Mouse (Mus musculus) layer of hippocampus, adult 2 months (tissue): Measurements from ENCODE around the gene Lhx1. TPM values are rescaled to one million over a fixed set of nuclear protein-coding genes. Genes with fewer than 3 reads are reported as not detected.

Experiments used
- DNase-seq, 2 experiments: peaks; one replicate each; pipeline ENCODE4 v3.0.0; 2022; ENCODE audit warnings: low spot score in 2 of 2
- H3K27ac ChIP-seq: fragments of 200-600 bp; 2 replicates; pipeline ENCODE4 v1.8.1; 2022
- H3K4me3 ChIP-seq: fragments of 200-600 bp; 2 replicates; pipeline ENCODE4 v1.8.1; 2022; ENCODE audit warnings: mild to moderate bottlenecking
- CTCF ChIP-seq: fragments of 200-600 bp; conservative IDR thresholded peaks from 2 replicates; pipeline ENCODE4 v1.8.1; 2022; ENCODE audit warnings: antibody characterized with exemption, mild to moderate bottlenecking, moderate library complexity
- total RNA-seq, 2 experiments: library from RNA; stranded (reverse); gene quantifications; 2 replicates each; pipeline ENCODE4 v1.2.3; 2021

Lhx1 gene
- total RNA-seq, 2 experiments from 2014 or later, result 0.20 to 0.33 TPM

DNA sequence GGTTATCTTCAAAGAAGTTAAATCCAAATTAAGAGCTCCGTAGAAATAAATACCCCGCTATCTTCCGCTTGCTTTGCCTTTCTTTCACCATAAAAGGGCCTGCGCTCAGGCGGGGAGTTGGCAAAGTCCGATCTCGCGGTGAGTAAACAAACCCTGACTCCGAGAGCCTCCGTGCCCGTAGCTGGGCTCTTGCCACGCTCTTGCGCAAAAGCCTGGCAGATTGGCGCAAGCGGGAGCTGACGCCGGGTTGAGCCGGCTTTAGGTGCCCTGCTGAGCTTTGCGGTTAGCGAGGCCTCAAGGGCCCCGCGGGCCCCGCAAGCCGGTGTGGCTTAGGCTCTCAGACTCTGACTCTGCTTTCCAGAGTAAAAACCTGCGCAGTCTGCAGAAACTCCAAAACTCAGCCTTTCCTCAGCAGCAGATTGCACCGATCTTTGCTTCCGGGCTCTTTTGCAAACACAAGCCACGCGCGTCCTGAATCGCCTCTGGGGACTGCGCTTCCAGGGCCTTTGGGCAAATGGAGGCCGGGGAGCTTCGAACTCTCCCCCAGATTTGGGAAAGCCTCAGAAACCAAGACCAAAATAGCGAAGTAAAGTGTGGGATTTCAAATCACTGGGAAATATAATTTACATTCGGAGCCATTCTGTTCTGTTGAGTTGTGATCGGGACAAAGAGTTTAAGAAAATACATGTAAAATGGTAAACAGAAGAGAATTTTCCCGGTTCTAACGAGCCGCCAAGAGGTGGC, 2.6 kb downstream of the Lhx1 start:
- DNase-seq, result no peak
- no peak overlapping the region for H3K4me3 ChIP-seq
- TF ChIP-seq CTCF, result no peak
- H3K27ac ChIP-seq, result no peak overlapping the region

DNA sequence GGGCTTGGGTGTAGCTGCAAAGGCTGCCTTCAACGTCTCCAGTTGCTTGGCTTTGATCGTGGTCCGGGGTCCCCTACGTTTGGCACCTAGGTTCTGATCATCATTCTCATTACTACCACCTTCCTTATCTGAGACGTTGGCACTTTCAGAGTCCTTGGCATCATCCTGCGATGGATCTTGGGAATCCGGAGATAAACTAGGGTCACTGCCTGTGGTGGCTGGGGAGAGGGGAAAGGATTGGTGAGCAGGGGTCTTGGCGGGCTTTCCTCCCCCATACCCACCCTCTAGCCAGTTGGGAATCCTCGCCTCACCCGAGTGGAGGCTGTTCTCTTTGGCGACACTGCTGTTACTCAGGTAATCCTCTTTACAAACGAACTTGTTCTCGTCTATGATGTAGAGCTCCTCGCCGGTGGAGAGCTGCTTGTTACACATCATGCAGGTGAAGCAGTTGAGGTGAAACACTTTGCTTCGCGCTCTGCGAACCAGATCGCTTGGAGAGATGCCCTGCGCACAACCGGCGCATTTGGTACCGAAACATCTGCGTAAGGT, 3.5 kb downstream of the Lhx1 start:
- no peak overlapping the region for H3K27ac ChIP-seq
- no peak for DNase-seq
- H3K4me3 ChIP-seq, result no peak overlapping the region
- no peak for TF ChIP-seq CTCF

DNA sequence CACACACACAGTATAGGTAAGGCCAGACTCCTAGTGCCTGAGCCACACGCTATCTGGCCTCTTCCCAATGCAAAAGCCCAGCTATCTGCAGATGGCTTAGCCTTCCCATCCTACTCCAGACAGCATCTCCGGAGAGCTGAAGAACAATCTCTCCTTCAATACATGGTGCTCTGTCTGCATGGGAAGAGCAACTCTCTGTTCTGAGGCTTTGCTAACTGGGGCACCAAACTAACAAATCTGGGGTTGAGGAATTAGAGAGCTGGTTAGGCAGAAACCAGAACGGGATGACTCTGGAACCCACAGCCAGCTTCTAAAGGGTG, 4.3 kb downstream of the Lhx1 start:
- no peak for TF ChIP-seq CTCF
- no peak for DNase-seq
- Histone ChIP-seq H3K27ac (no peak overlapping the region), H3K4me3 (no peak overlapping the region)

DNA sequence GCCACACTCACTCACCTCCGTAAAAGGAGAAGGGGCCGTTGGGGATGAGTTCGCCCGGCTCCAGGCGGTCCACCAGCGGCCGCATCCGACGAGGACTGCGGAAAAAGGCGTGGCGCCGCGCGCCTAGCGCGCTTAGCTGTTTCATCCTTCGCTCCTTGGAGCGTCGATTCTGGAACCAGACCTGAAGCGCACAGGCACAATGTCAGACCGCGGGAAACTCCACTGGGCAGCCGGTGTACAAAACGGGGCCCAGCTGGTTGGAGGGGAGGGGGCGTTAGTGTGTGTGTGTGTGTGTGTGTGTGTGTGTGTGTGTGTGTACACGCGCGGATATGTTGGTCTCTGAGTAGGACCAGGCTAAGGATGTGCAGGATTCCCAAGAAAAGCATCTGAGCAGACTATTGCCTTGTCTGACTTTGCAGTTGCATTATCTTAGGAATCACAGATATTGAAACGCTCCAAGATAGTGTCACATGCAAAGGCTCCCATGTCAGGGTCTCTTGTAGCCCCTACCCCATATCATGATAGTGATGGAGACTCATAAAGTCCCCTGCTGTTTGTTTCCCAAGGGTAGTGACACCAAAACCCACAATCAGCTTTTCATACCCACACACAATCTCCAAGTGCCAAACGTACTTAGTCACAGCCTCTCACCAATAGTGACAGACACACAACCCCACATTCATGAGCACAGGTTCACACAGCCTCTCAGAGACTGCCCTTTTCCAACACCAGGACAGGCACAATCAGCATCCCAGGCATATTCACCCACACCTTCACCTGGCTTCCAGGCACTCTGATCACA, 4.9 kb downstream of the Lhx1 start:
- no peak for TF ChIP-seq CTCF
- no peak overlapping the region for H3K27ac ChIP-seq
- H3K4me3 ChIP-seq, result no peak overlapping the region
- no peak for DNase-seq

DNA sequence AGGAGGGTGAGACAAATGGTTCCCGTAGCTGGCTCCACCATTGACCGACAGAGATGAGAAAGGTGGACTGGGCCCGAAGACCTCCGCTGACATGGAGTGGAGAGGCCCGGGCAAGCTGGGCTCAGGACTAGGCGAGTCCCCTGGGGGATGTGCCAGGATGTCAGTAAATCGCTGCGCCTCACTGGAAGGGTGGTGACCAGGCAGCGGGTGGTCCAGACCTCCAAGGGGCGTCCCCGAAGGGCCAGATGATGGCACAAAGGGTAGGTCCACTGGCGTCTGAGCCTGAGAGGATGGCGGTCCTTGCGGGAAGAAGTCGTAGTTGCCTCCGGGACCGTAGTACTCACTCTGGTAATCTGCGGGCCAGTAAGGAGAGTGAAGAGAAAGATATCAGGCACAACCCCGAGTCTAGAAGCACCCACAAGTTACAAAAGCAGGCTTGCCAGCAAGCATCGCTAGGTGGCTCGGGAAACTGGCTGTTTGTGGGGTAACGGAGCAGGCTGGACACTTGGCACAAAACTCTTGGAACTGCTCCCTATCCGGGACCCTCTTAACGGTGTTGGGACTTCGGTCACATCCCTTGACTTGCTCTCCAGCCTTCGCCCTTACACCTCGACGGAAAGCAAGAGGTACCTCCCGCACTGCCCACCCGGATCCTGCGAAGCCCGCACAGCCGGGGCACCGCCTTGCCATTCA, 5.6 kb downstream of the Lhx1 start:
- no peak overlapping the region for H3K4me3 ChIP-seq
- TF ChIP-seq CTCF, result no peak
- H3K27ac ChIP-seq, result no peak overlapping the region
- DNase-seq, result no peak

DNA sequence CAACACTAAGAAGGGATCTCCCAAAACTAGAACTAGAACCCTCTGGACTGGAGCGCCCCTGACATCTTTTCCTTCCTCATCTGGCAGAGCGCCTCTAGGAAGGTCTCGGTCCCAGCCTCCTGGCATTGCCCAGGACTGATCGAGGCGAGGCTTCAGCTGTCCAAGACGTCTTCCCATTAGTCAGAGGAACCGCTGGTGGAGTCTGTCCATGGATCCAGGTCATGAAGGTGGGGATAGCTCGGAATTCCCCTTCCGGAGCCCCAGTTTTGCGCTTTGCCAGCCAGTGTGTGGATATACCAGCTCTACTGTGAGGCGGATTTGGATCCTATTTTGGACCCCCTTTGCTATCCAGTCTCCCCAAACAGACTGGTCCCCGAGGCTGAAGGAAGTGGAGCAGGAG, 6.3 kb downstream of the Lhx1 start:
- DNase-seq, result no peak
- H3K27ac ChIP-seq, result no peak overlapping the region
- no peak for TF ChIP-seq CTCF
- H3K4me3 ChIP-seq, result no peak overlapping the region

DNA sequence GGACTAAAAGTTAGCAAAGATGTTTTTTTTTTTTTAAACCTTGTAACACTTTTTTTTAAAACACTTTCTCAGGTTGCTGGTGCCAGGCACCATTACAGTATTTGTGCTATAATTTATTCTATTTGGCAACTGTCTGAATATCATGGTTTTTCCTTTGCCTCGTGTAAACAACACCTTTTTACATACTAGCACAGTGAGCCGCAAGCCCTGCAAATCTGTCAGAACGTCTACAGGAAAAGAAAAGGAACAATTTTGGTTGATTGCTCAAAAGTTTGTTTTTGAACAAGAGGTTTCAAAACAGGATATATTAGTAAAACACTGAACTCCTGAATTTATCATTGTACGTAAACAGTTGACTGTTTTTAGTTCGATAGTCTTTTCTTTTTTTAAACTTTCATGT, 7.1 kb downstream of the Lhx1 start:
- no peak overlapping the region for H3K4me3 ChIP-seq

DNA sequence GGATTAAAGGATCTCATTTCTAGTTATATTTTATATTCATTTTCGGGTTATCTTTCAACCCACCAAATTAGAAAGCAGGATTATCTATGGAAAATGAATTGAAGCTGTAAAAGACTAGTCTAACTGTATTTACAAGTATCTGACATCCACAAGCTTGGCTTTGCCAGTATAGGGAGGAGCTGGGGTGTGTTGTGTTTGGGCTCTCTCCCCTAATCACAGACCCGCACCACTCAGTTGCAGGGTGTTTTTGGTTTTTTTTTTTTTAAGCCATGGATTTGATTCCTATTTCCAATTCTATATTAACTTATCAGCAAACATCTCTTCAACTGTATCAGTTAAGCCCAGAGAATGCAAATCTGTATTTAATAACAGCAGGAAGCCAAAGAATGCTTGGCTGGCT, 7.9 kb downstream of the Lhx1 start:
- no peak for DNase-seq
- Histone ChIP-seq H3K27ac (no peak overlapping the region), H3K4me3 (no peak overlapping the region)
- TF ChIP-seq CTCF, result no peak

More for the DNA sequence above, 7.1 kb downstream of the Lhx1 start:
- TF ChIP-seq CTCF, result no peak
- H3K27ac ChIP-seq, result no peak overlapping the region
- DNase-seq, result no peak

DNA sequence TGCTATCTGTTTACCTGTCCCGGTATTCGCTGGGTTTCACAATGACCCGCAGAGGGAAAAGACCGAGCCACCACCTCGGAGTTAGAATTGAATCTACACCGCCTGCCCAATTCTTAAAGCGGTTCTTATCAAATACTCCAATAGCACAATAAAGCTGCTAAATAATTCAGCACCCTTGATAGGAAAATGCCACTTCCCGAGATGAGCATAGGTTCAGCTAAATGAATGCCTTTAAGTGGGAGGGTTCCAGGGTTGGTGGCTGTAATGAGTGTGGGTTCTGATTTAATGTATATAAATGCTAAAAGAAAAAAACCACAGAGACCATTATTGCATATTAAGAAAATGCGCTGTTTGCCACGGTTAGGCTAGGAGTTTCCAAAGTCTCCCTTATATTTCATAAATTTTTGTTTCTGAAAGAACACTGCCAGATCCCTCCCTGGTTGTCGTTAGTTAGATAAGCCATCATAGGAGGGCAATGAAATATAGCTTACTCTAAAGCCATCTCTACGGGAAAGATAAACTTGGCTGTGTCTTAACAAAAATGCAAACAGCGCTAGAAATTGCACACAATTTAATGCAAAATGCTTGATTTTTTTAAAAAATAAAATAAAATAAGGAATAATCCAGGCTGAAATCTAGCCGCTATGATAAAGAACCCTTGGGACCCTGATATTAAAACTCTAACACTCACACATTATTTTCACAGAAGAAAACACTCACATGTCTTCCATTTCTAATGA, 8.7 kb downstream of the Lhx1 start:
- TF ChIP-seq CTCF, result no peak
- no peak for DNase-seq
- Histone ChIP-seq H3K4me3 (no peak overlapping the region), H3K27ac (no peak overlapping the region)

DNA sequence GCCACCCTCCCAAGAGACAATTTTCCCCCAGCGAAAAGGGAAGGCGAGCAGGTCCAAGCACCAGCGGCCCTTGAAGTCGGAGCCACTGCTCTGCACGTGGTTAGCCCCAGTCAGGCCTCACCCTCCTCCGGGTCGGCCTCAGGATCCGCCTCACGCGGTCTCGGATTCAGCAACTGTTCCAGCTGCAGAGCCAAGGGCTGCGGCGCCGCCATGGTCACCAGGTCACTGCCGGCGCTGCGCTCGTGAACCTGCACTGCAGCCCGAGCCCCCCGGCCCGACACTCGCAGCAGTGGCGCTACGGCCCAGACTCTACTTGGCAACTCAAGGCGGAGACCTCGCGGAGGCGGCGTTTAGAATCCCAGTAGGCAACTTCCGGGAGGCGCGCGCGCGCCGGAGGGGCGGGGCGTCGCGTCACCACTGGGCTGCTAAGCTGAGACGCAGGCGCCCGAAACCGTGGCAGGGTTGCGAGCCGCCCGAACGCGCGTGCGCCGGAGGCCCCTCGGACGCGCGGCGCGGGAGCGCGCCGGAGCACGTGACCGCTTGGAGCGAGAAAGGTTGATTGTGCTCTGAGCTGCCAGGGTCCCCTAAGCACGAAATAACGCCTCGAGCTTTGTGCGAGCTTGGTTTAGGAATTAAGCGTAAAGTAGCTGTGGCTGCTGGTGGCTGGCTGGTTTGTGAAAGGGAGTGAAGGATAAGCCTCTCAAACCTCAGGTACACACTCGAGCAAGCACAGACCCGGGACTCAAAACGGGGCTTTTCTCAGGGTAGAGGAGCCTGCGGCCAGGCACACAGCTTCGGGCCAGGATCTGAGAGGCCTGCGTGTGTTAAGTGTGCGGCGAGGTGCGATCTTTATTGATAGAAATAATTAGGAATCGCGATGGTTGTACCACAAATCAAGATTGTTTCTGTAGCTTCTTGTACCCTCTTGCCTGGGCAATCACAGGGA, 11.9 kb downstream of the Lhx1 start, which contains the start of gene Aatf:
Aatf (minus strand) TSS at position 352 of the 946 bp plus-strand sequence.
- H3K4me3 ChIP-seq, result peak within 1 kb of the TSS; percentile 76
- DNase-seq, result peak; percentile 94 to 96
- H3K27ac ChIP-seq, result peak within 1 kb of the TSS; percentile 83
- peak; percentile 8; the same call in 1 of the 2 replicates for TF ChIP-seq CTCF

DNA sequence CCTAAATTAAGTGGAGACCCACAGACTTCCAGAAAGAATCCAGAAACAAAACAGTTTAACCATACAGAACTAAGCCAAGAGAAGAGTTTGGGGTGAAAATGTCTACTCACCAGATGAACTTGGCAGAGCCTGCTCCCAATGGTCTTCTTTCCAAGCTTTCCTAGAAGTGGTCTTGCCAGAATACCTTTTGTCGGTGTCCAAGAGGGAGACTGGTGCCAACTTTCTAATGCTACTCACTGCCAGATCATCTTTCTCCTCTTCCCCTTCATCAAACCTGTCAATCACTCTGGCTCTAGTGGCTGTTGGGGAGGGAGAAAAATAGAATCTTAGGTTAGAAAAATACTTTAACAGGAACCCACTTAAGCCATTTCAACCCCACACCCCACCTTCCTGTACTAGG, 13.3 kb downstream of the Lhx1 start:
- no peak for DNase-seq
- H3K27ac ChIP-seq, result no peak overlapping the region
- no peak for TF ChIP-seq CTCF
- H3K4me3 ChIP-seq, result no peak overlapping the region

DNA sequence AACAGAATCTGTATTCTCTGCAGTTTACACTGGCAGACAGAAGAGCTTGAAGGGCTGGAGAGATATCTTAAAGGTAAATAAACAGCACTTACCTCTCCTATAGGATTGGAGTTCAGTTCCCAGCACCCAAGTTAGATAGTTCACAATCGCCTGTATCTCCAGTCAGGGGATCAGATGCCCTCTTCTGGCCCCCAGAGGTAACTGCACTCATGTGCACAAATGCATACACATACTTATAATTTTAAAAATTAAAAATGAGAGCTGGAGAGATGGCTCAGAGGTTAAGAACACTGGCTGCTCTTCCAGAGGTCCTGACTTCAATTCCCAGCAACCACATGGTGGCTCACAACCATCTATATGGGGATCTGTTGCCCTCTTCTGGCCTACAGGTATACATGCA, 21.0 kb downstream of the Lhx1 start:
- H3K4me3 ChIP-seq, result no peak overlapping the region
- no peak for DNase-seq
- H3K27ac ChIP-seq, result no peak overlapping the region
- TF ChIP-seq CTCF, result peak; percentile 57
